Mouse (Mus musculus) hindbrain, embryonic 12.5 days (tissue): ENCODE measurements around the gene Tnn. TPM values are rescaled to one million over a fixed set of nuclear protein-coding genes. Genes with fewer than 3 reads are reported as not detected.
A peak's percentile ranks its signal among the peaks of the same experiment; 100 is the strongest.

ENCODE experiments used
- ATAC-seq: fragments of 200-750 bp; cut with Nextera tagmentation; 2 replicates; pipeline ENCODE4 v1.8.0; 2017; ENCODE audit warnings: moderate TSS enrichment; ENCODE audit not compliant: low FRiP score
- H3K27ac ChIP-seq: fragments of 300-500 bp; sonication (generic); 2 replicates; pipeline ENCODE4 v1.5.1; 2016; ENCODE audit warnings: mild to moderate bottlenecking
- H3K27me3 ChIP-seq: fragments of 300-500 bp; sonication (generic); 2 replicates; pipeline ENCODE4 v1.6.1; 2016; ENCODE audit warnings: mild to moderate bottlenecking
- H3K36me3 ChIP-seq: fragments of 300-500 bp; sonication (generic); 2 replicates; pipeline ENCODE4 v1.6.1; 2016; ENCODE audit warnings: mild to moderate bottlenecking
- H3K4me1 ChIP-seq: fragments of 300-500 bp; sonication (generic); 2 replicates; pipeline ENCODE4 v1.6.1; 2016
- H3K4me2 ChIP-seq: fragments of 300-500 bp; sonication (generic); replicated peaks from 2 replicates; pipeline ENCODE4 v1.6.1; 2016; ENCODE audit warnings: mild to moderate bottlenecking
- H3K4me3 ChIP-seq: fragments of 300-500 bp; sonication (generic); 2 replicates; pipeline ENCODE4 v1.5.1; 2016; ENCODE audit warnings: mild to moderate bottlenecking
- H3K9ac ChIP-seq: fragments of 300-500 bp; sonication (generic); 2 replicates; pipeline ENCODE4 v1.6.1; 2016; ENCODE audit warnings: mild to moderate bottlenecking, moderate library complexity
- H3K9me3 ChIP-seq: fragments of 300-500 bp; sonication (generic); replicated peaks from 2 replicates; pipeline ENCODE4 v1.6.1; 2016; ENCODE audit warnings: mild to moderate bottlenecking
- WGBS: fragments of 180-500 bp; shearing (Covaris S2); methylation state at CpG from one replicate; pipeline ENCODE4 v1.1.7; 2016; 5-methylcytosine and 5-hydroxymethylcytosine counted together
- polyA plus RNA-seq: library from polyadenylated mRNA; unstranded; fragments of >200 nt; fragmentation: Nextera tagmentation; extraction: Ambion mirVana; gene quantifications from 2 replicates; pipeline ENCODE4 v1.2.1, GENCODE M21; 2016

Tnn gene
- polyA plus RNA-seq, 1 experiment from 2014 or later: 0.22 TPM

GRCm38 (mm10) chr1:160049131-160049880, 104.1 kb downstream of the Tnn start:
- H3K9me3 ChIP-seq: no peaks in the 10 kb centered on the region
- no peak overlapping the region for H3K9ac ChIP-seq
- no peak overlapping the region for H3K27ac ChIP-seq
- H3K27me3 ChIP-seq: peaks cover 4% of the 10 kb centered on the region; the same call in 1 of the 2 replicates
- no peak overlapping the region for H3K4me2 ChIP-seq
- H3K4me3 ChIP-seq: no peak overlapping the region
- peaks cover 3% of the 10 kb centered on the region for H3K4me1 ChIP-seq
- H3K36me3 ChIP-seq: no peaks in the 10 kb centered on the region
- ATAC-seq: no peak
- WGBS: 69% methylated on average over 5 of the region's 5 CpGs

GRCm38 (mm10) chr1:160047481-160047931, 105.9 kb downstream of the Tnn start:
- Histone ChIP-seq H3K9me3 (no peaks in the 10 kb centered on the region), H3K4me2 (no peak overlapping the region), H3K9ac (no peak overlapping the region), H3K36me3 (no peaks in the 10 kb centered on the region), H3K4me1 (peaks cover 8% of the 10 kb centered on the region), H3K4me3 (no peak overlapping the region), H3K27me3 (peaks cover 6% of the 10 kb centered on the region; the same call in 1 of the 2 replicates), H3K27ac (no peak overlapping the region)
- ATAC-seq: no peak
- WGBS: 94% methylated on average over 7 of the region's 7 CpGs

DNA sequence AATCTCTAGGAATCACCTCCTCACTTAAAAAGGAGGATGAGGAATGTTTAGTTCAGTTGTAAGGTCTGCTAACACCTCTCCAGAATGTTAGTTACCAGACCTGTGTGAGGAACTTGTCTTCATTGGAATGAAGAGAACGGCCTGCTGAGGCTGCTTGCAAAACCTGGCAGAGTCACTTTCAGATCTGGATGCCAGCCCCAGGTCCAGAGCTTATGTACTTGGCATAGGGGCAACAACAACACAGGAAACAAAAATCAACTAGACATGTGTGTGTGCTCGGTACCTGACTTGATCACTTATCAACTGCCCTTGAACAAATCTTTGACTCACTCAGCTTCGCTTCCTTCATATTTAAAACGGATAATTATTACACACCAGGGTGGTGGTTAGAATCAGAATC, 106.6 kb downstream of the Tnn start:
- Histone ChIP-seq H3K36me3 (no peaks in the 10 kb centered on the region), H3K9me3 (no peaks in the 10 kb centered on the region), H3K27me3 (peaks cover 6% of the 10 kb centered on the region; the same call in 1 of the 2 replicates), H3K4me2 (no peak overlapping the region), H3K9ac (no peak overlapping the region), H3K4me1 (peaks cover 8% of the 10 kb centered on the region), H3K4me3 (no peak overlapping the region), H3K27ac (no peak overlapping the region)
- 90% methylated on average over 4 of the region's 4 CpGs for WGBS
- no peak for ATAC-seq

GRCm38 (mm10) chr1:160045971-160046370, 107.4 kb downstream of the Tnn start:
- ATAC-seq: no peak
- peaks cover 6% of the 10 kb centered on the region; the same call in 1 of the 2 replicates for H3K27me3 ChIP-seq
- WGBS: 90% methylated on average over 5 of the region's 5 CpGs

GRCm38 (mm10) chr1:160045056-160045715, 108.2 kb downstream of the Tnn start:
- Histone ChIP-seq H3K4me1 (peaks cover 8% of the 10 kb centered on the region), H3K27me3 (peaks cover 6% of the 10 kb centered on the region; the same call in 1 of the 2 replicates), H3K27ac (no peak overlapping the region), H3K4me3 (0 out of 2 replicates have a peak overlapping the region, but pooled peaks have one; percentile 38), H3K9ac (no peak overlapping the region), H3K9me3 (no peaks in the 10 kb centered on the region), H3K36me3 (no peaks in the 10 kb centered on the region), H3K4me2 (peak overlapping the region; percentile 59)
- ATAC-seq: no peak
- WGBS: 74% methylated on average over 3 of the region's 3 CpGs

More at GRCm38 (mm10) chr1:160045971-160046370, 107.4 kb downstream of the Tnn start:
- no peak overlapping the region for H3K4me2 ChIP-seq
- H3K27ac ChIP-seq: no peak overlapping the region
- H3K9ac ChIP-seq: no peak overlapping the region
- no peak overlapping the region for H3K4me3 ChIP-seq
- H3K9me3 ChIP-seq: no peaks in the 10 kb centered on the region
- H3K4me1 ChIP-seq: peaks cover 8% of the 10 kb centered on the region
- H3K36me3 ChIP-seq: no peaks in the 10 kb centered on the region

DNA sequence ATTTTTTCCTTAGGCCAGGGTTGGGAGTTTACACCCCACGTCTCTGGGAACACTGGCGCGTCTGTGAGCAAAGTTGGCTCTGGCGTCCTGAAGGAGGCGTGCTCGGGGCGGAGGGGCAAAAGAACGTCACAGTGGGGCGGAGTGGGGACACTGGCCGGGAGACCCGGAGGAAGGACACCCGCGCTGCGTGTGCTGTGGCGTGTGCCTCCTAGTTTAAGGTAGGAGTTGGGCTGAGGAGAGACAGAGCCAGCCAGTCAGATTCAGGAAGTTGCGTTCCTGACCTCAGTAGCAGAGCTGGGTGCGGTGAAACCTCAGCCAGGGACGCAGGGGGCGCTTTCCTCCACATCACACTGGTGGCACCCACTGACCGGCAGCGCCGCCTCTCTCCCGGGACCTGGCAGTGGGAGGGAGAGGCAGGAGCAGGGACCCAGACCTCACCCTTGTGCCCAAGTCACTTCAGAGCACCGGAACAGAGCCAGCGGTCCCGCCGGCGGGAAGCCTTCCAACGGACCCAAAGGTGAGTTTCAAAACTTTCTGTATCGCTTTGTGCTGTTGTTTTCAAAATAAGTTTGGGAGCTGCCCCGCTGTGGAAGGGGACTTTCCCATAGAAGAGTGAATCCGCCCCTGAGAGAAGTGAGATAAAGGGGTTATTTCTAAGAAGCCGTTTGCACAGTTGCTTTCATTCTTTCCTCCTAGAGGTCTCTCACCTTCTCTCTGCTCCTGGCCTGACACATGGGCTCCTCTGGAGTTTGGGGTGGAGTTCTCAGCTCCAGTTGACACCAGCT, 109.0 kb downstream of the Tnn start, which contains the start of gene 4930523C07Rik:
4930523C07Rik (plus strand) TSS at position 146 of the 785 bp plus-strand sequence.
- Histone ChIP-seq H3K9ac (peak within 1 kb of the TSS; percentile 49), H3K4me2 (peak within 1 kb of the TSS; percentile 59), H3K4me1 (peaks cover 8% of the 10 kb centered on the region), H3K9me3 (no peaks in the 10 kb centered on the region), H3K4me3 (peak within 1 kb of the TSS; percentile 38), H3K27me3 (peaks cover 6% of the 10 kb centered on the region; the same call in 1 of the 2 replicates), H3K36me3 (no peaks in the 10 kb centered on the region), H3K27ac (no peak within 1 kb of the TSS)
- peak; percentile 58; the same call in 1 of the 2 replicates for ATAC-seq
- 2% methylated on average over 33 of the region's 33 CpGs for WGBS

- no peak overlapping the region for H3K9ac ChIP-seq
- no peak for ATAC-seq
- H3K4me1 ChIP-seq: peaks cover 8% of the 10 kb centered on the region
- H3K27ac ChIP-seq: no peak overlapping the region
- H3K4me2 ChIP-seq: peak overlapping the region; percentile 59; the same call in 1 of the 2 replicates
- H3K27me3 ChIP-seq: peaks cover 6% of the 10 kb centered on the region; the same call in 1 of the 2 replicates
- no peaks in the 10 kb centered on the region for H3K9me3 ChIP-seq
- H3K4me3 ChIP-seq: no peak overlapping the region
- WGBS: 90% methylated on average over 13 of the region's 13 CpGs
- H3K36me3 ChIP-seq: no peaks in the 10 kb centered on the region
Measured at GRCm38 (mm10) chr1:160043271-160043975, 110.0 kb downstream of the Tnn start.

- H3K9me3 ChIP-seq: no peaks in the 10 kb centered on the region
- ATAC-seq: no peak
Measured at GRCm38 (mm10) chr1:160042351-160042750, 111.0 kb downstream of the Tnn start.

DNA sequence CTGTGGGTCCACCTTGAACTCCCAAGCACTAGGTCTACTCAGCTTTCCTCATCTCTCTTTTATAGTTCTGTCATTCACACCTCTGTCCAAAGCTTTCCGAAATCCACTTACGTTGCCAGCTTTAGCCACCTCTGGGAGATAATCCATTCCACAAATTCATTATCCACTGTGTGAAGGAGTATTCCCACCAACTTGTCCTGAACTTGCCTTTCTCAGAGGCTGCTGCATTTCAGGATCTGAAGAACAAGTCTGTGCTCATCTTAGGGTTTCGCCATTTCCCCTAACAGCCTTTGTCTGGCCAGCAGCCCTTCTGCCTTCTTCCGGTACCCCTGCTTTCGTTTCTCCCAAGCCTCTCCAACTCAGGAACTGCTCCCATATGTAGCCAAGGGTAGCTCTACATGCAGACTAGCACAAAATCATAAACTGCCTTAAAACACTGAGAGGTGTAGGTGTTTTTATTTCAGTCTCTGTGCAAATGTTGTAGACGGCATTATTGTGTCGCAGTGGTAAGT, 112.1 kb downstream of the Tnn start:
- H3K4me3 ChIP-seq: no peak overlapping the region
- H3K27me3 ChIP-seq: peaks cover 6% of the 10 kb centered on the region; the same call in 1 of the 2 replicates
- no peak overlapping the region for H3K27ac ChIP-seq
- H3K9me3 ChIP-seq: no peaks in the 10 kb centered on the region
- no peak for ATAC-seq
- 95% methylated on average over 7 of the region's 7 CpGs for WGBS
- no peak overlapping the region for H3K9ac ChIP-seq
- no peaks in the 10 kb centered on the region for H3K36me3 ChIP-seq
- no peak overlapping the region for H3K4me2 ChIP-seq
- peaks cover 8% of the 10 kb centered on the region for H3K4me1 ChIP-seq

More at GRCm38 (mm10) chr1:160042351-160042750, 111.0 kb downstream of the Tnn start:
- Histone ChIP-seq H3K36me3 (no peaks in the 10 kb centered on the region), H3K27ac (no peak overlapping the region), H3K4me2 (no peak overlapping the region), H3K27me3 (peaks cover 6% of the 10 kb centered on the region; the same call in 1 of the 2 replicates), H3K4me1 (peaks cover 8% of the 10 kb centered on the region), H3K4me3 (no peak overlapping the region), H3K9ac (no peak overlapping the region)
- 68% methylated on average over 7 of the region's 7 CpGs for WGBS

- H3K4me1 ChIP-seq: peaks cover 8% of the 10 kb centered on the region
Measured at GRCm38 (mm10) chr1:160039951-160040645, 113.3 kb downstream of the Tnn start.

More at GRCm38 (mm10) chr1:160039951-160040645, 113.3 kb downstream of the Tnn start:
- Histone ChIP-seq H3K27ac (no peak overlapping the region), H3K4me3 (no peak overlapping the region), H3K27me3 (peaks cover 6% of the 10 kb centered on the region; the same call in 1 of the 2 replicates), H3K36me3 (no peaks in the 10 kb centered on the region), H3K9me3 (no peaks in the 10 kb centered on the region), H3K9ac (no peak overlapping the region), H3K4me2 (no peak overlapping the region)
- no peak for ATAC-seq
- WGBS: 65% methylated on average over 7 of the region's 7 CpGs
